In genomic region chr8:81807578-81807977, GRCm38 (mm10) we compare ENCODE assay signal across 10 mouse cellular contexts.
DNase-seq lines count a peak whose midpoint lies in the region; ATAC-seq and TF ChIP-seq lines count a peak whose summit lies in the region.
"Had no signal": no experiment of that assay in that cellular context is flagged by ENCODE, and none has a peak within 500 bp of the region (broad histone marks: within the 10 kb centered on the region; RNA-seq: fewer than 3 reads in every experiment).

No protein-coding gene starts in this region.

- DNase-seq in lung, embryonic 14.5 days, result peak; percentile 23
- no peak for DNase-seq in lung, adult 18-20 months
- DNase-seq in kidney, adult 8-10 months, result peak; percentile 13 to 17
- peak; percentile 44 to 47 for DNase-seq in kidney, postnatal 36 days
- DNase-seq in frontal cortex, adult 2 months (ENCODE audit: extremely low spot score in 1 of 2, low spot score in 1 of 2), result no peak
- no peak for DNase-seq in cerebellum, adult 8-10 months

- ATAC-seq in lung, embryonic 14.5 days (ENCODE audit: insufficient read depth), result no peak
- peak; percentile 53 for ATAC-seq in CD4-positive, CD25-positive, alpha-beta regulatory T cell, adult 4 months

- no peak overlapping the region for H3K4me3 ChIP-seq in lung, embryonic 14.5 days (ENCODE audit: low read depth, low read length)
- H3K4me3 ChIP-seq: embryonic facial prominence, embryonic 15.5 days; forebrain, embryonic 12.5 days; megakaryocyte, embryonic 14.5 days had no signal

- no peak overlapping the region for H3K9ac ChIP-seq in lung, embryonic 14.5 days
- H3K9ac ChIP-seq: embryonic facial prominence, embryonic 15.5 days; forebrain, embryonic 12.5 days had no signal

- H3K27me3 ChIP-seq in lung, embryonic 14.5 days (ENCODE audit: insufficient read depth, low read length), result no peaks in the 10 kb centered on the region
- H3K27me3 ChIP-seq: embryonic facial prominence, embryonic 15.5 days; forebrain, embryonic 12.5 days; megakaryocyte, embryonic 14.5 days had no signal

- H3K27ac ChIP-seq in lung, embryonic 14.5 days (ENCODE audit: low read depth), result no peak overlapping the region
- H3K27ac ChIP-seq: embryonic facial prominence, embryonic 15.5 days; forebrain, embryonic 12.5 days had no signal

- H3K4me2 ChIP-seq in lung, embryonic 14.5 days, result no peak overlapping the region
- H3K4me2 ChIP-seq: embryonic facial prominence, embryonic 15.5 days; forebrain, embryonic 12.5 days had no signal

- no peaks in the 10 kb centered on the region for H3K9me3 ChIP-seq in lung, embryonic 14.5 days (ENCODE audit: low read depth, low read length)
- H3K9me3 ChIP-seq: embryonic facial prominence, embryonic 15.5 days; forebrain, embryonic 12.5 days; megakaryocyte, embryonic 14.5 days had no signal

- 45% methylated on average over 6 of the region's 6 CpGs for WGBS in lung, embryonic 14.5 days

- H3K4me1 ChIP-seq in lung, embryonic 14.5 days (ENCODE audit: insufficient read depth), result no peaks in the 10 kb centered on the region

- no peak for TF ChIP-seq CTCF in lung, embryonic 14.5 days (IDR thresholded peaks at IDR 0.05; ENCODE audit: low read depth)

- H3K36me3 ChIP-seq in lung, embryonic 14.5 days (ENCODE audit: insufficient read depth), result no peaks in the 10 kb centered on the region
- H3K36me3 ChIP-seq: embryonic facial prominence, embryonic 15.5 days; forebrain, embryonic 12.5 days had no signal

Comparison
In these comparisons a context has a peak if more than half of its experiments do, and no peak if none do; other contexts are left out.
1. DNase-seq: peak in lung, embryonic 14.5 days (single experiment), kidney, adult 8-10 months (2 of 2) and kidney, postnatal 36 days (2 of 2); none in lung, adult 18-20 months (0 of 2), frontal cortex, adult 2 months (0 of 2) and cerebellum, adult 8-10 months (single experiment).